Mouse (Mus musculus): ENCODE results near the gene Ppm1b. TPM values are rescaled to one million over a fixed set of nuclear protein-coding genes. Genes with fewer than 3 reads are reported as not detected.

Gene Ppm1b
- polyA plus RNA-seq, 1 experiment from 2014 or later: 95.4 TPM

- WGBS: 33% methylated on average over 6 of the region's 6 CpGs
- H3K9ac ChIP-seq: peak overlapping the region; percentile 98
These were observed 2.6 kb downstream of the Ppm1b start for GRCm38 (mm10) chr17:84958986-84959664.

DNA sequence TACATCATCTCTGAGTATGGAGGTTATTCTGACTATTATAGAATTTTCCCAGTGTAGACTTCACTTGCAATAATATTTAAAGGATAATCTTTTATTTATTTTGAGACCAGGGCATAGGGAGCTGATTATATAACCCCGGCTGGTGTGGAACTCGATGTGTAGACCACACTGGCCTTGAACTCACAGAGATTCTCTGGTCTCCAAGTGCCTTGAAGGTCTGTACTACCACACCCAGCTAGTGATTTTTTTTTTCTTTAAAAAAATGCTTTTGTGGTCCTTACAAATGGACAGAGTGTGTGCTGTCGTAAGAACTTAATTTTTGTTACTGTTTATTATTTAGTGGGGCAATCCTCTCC, 3.1 kb downstream of the Ppm1b start:
- no peaks in the 10 kb centered on the region for H3K27me3 ChIP-seq
- ATAC-seq (ENCODE audit: insufficient number of reproducible peaks, insufficient read depth, low FRiP score, low TSS enrichment): no peak
- H3K27ac ChIP-seq: no peak overlapping the region
- no peak overlapping the region; the same call in 1 of the 2 replicates for H3K9ac ChIP-seq
- H3K9me3 ChIP-seq: no peaks in the 10 kb centered on the region
- 58% methylated on average over 3 of the region's 3 CpGs for WGBS
- H3K36me3 ChIP-seq: no peaks in the 10 kb centered on the region
- H3K4me2 ChIP-seq (replicated peaks): peak overlapping the region; percentile 50
- H3K4me3 ChIP-seq: peak overlapping the region; percentile 98
- peaks cover 16% of the 10 kb centered on the region for H3K4me1 ChIP-seq

More at GRCm38 (mm10) chr17:84958986-84959664, 2.6 kb downstream of the Ppm1b start:
- H3K9me3 ChIP-seq: no peaks in the 10 kb centered on the region
- ATAC-seq (ENCODE audit: insufficient number of reproducible peaks, insufficient read depth, low FRiP score, low TSS enrichment): no peak
- no peaks in the 10 kb centered on the region for H3K36me3 ChIP-seq
- H3K4me1 ChIP-seq: peaks cover 16% of the 10 kb centered on the region
- no peaks in the 10 kb centered on the region for H3K27me3 ChIP-seq
- H3K27ac ChIP-seq: no peak overlapping the region
- H3K4me2 ChIP-seq (replicated peaks): peak overlapping the region; percentile 50
- peak overlapping the region; percentile 98 for H3K4me3 ChIP-seq

DNA sequence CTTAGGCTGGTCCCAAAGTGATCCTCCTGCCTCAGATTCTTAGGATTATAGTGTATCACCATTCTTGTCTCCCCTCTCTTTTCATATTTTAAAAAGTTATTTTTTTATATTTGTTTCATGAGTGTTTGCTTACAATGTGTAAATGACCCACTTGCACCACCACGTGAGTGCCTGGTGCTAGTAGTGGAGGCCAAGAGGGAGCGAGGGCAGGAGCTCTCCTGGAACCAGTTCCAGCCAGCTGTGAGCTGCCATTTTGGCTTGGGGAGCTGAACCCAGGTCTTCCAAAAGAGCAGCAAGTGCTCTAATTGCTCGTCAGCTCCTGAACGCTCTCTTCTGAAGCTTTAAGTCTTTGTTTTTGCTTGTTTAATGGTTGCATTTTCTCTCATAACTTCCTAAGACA, 3.6 kb downstream of the Ppm1b start:
- no peak overlapping the region for H3K9ac ChIP-seq
- peaks cover 16% of the 10 kb centered on the region for H3K4me1 ChIP-seq
- H3K27ac ChIP-seq: no peak overlapping the region
- H3K36me3 ChIP-seq: no peaks in the 10 kb centered on the region
- 72% methylated on average over 4 of the region's 4 CpGs for WGBS
- no peak for ATAC-seq (ENCODE audit: insufficient number of reproducible peaks, insufficient read depth, low FRiP score, low TSS enrichment)
- H3K4me2 ChIP-seq (replicated peaks): peak overlapping the region; percentile 50
- no peaks in the 10 kb centered on the region for H3K27me3 ChIP-seq
- 0 out of 2 replicates have a peak overlapping the region, but pooled peaks have one; percentile 1 for H3K4me3 ChIP-seq
- H3K9me3 ChIP-seq: no peaks in the 10 kb centered on the region

- Histone ChIP-seq H3K4me2 (replicated peaks) (no peak overlapping the region), H3K27me3 (no peaks in the 10 kb centered on the region), H3K27ac (no peak overlapping the region), H3K9ac (no peak overlapping the region), H3K9me3 (no peaks in the 10 kb centered on the region), H3K4me1 (peaks cover 16% of the 10 kb centered on the region), H3K36me3 (no peaks in the 10 kb centered on the region), H3K4me3 (no peak overlapping the region)
- ATAC-seq (ENCODE audit: insufficient number of reproducible peaks, insufficient read depth, low FRiP score, low TSS enrichment): no peak
- WGBS: 79% methylated on average over 4 of the region's 4 CpGs
These were observed 5.5 kb downstream of the Ppm1b start for GRCm38 (mm10) chr17:84962046-84962445.

- WGBS: 80% methylated on average over 6 of the region's 6 CpGs
- Histone ChIP-seq H3K9me3 (no peaks in the 10 kb centered on the region), H3K4me2 (replicated peaks) (no peak overlapping the region), H3K27me3 (no peaks in the 10 kb centered on the region), H3K9ac (no peak overlapping the region), H3K36me3 (no peaks in the 10 kb centered on the region), H3K27ac (no peak overlapping the region), H3K4me3 (no peak overlapping the region), H3K4me1 (peaks cover 16% of the 10 kb centered on the region)
- ATAC-seq (ENCODE audit: insufficient number of reproducible peaks, insufficient read depth, low FRiP score, low TSS enrichment): no peak
These were observed 7.1 kb downstream of the Ppm1b start for GRCm38 (mm10) chr17:84963651-84964050.

DNA sequence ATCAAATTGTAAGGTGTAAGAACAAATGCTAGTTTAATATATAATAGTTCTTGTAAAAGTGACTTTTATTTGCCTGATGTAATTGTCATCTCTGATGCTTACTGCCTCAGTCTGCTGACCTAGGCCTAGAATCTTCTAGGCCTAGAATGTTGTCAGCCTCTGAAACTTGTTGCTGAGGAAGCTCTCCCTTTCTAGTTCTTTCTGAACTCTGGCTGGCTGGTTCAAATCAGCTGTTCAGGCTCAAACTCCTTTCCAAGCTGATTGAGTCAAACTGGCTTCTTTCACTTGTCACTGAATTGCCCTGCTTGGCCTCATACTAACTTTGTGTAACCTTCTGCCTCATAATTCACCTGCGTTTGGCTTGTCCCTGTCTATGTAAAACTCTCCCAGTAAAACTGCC, 9.7 kb downstream of the Ppm1b start:
- H3K27me3 ChIP-seq: no peaks in the 10 kb centered on the region
- no peak for ATAC-seq (ENCODE audit: insufficient number of reproducible peaks, insufficient read depth, low FRiP score, low TSS enrichment)
- H3K9ac ChIP-seq: no peak overlapping the region
- no peaks in the 10 kb centered on the region for H3K36me3 ChIP-seq
- no peak overlapping the region for H3K27ac ChIP-seq
- H3K4me2 ChIP-seq (replicated peaks): no peak overlapping the region
- WGBS: 95% methylated on average over 1 of the region's 1 CpGs
- H3K4me1 ChIP-seq: 0 out of 2 replicates have a peak, but pooled peaks cover 5% of the 10 kb centered on the region
- no peak overlapping the region for H3K4me3 ChIP-seq
- H3K9me3 ChIP-seq: no peaks in the 10 kb centered on the region

DNA sequence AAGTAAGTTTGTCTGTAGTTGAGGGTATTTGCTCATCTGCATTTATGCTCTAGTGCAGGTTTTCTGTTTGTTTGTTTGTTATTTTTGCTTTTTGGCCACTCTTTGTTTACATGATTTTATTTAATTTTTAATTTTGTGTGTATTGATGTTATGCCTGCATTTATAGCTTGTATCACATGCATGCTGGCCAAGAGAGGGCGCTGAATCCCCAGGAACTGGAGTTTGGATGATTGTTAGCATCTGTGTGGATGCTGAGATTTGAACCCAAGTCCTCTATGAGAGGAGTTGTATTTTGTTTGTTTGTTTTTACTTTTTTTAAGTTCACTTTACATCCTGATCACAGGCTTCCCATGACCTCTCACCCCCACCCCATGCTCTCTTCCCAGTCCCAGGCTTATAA, 10.5 kb downstream of the Ppm1b start:
- WGBS: 71% methylated on average over 1 of the region's 1 CpGs
- no peak for ATAC-seq (ENCODE audit: insufficient number of reproducible peaks, insufficient read depth, low FRiP score, low TSS enrichment)
- Histone ChIP-seq H3K4me1 (0 out of 2 replicates have a peak, but pooled peaks cover 5% of the 10 kb centered on the region), H3K9me3 (no peaks in the 10 kb centered on the region), H3K9ac (no peak overlapping the region), H3K4me2 (replicated peaks) (no peak overlapping the region), H3K36me3 (no peaks in the 10 kb centered on the region), H3K27ac (no peak overlapping the region), H3K27me3 (no peaks in the 10 kb centered on the region), H3K4me3 (no peak overlapping the region)

GRCm38 (mm10) chr17:84969916-84970315, 13.4 kb downstream of the Ppm1b start:
- Histone ChIP-seq H3K9ac (no peak overlapping the region), H3K9me3 (no peaks in the 10 kb centered on the region), H3K27me3 (no peaks in the 10 kb centered on the region), H3K27ac (no peak overlapping the region), H3K4me3 (no peak overlapping the region), H3K4me1 (0 out of 2 replicates have a peak, but pooled peaks cover 5% of the 10 kb centered on the region), H3K36me3 (no peaks in the 10 kb centered on the region), H3K4me2 (replicated peaks) (no peak overlapping the region)
- ATAC-seq (ENCODE audit: insufficient number of reproducible peaks, insufficient read depth, low FRiP score, low TSS enrichment): no peak
- WGBS: 69% methylated on average over 8 of the region's 8 CpGs

- WGBS: 94% methylated on average over 1 of the region's 1 CpGs
- peaks cover 4% of the 10 kb centered on the region; the same call in 1 of the 2 replicates for H3K36me3 ChIP-seq
These were observed 25.2 kb downstream of the Ppm1b start for GRCm38 (mm10) chr17:84981721-84982120.

GRCm38 (mm10) chr17:84982735-84983134, 26.2 kb downstream of the Ppm1b start:
- Histone ChIP-seq H3K9me3 (0 out of 2 replicates have a peak, but pooled peaks cover 3% of the 10 kb centered on the region), H3K4me2 (replicated peaks) (no peak overlapping the region), H3K4me1 (0 out of 2 replicates have a peak, but pooled peaks cover 16% of the 10 kb centered on the region), H3K36me3 (no peaks in the 10 kb centered on the region; the same call in 1 of the 2 replicates), H3K4me3 (no peak overlapping the region), H3K27me3 (no peaks in the 10 kb centered on the region), H3K9ac (no peak overlapping the region), H3K27ac (no peak overlapping the region)
- ATAC-seq (ENCODE audit: insufficient number of reproducible peaks, insufficient read depth, low FRiP score, low TSS enrichment): no peak
- WGBS: 75% methylated on average over 2 of the region's 2 CpGs

More at GRCm38 (mm10) chr17:84981721-84982120, 25.2 kb downstream of the Ppm1b start:
- no peak overlapping the region for H3K9ac ChIP-seq
- no peak for ATAC-seq (ENCODE audit: insufficient number of reproducible peaks, insufficient read depth, low FRiP score, low TSS enrichment)
- H3K4me2 ChIP-seq (replicated peaks): no peak overlapping the region
- no peak overlapping the region for H3K4me3 ChIP-seq
- 0 out of 2 replicates have a peak, but pooled peaks cover 16% of the 10 kb centered on the region for H3K4me1 ChIP-seq
- 0 out of 2 replicates have a peak, but pooled peaks cover 3% of the 10 kb centered on the region for H3K9me3 ChIP-seq
- H3K27ac ChIP-seq: no peak overlapping the region
- no peaks in the 10 kb centered on the region for H3K27me3 ChIP-seq

DNA sequence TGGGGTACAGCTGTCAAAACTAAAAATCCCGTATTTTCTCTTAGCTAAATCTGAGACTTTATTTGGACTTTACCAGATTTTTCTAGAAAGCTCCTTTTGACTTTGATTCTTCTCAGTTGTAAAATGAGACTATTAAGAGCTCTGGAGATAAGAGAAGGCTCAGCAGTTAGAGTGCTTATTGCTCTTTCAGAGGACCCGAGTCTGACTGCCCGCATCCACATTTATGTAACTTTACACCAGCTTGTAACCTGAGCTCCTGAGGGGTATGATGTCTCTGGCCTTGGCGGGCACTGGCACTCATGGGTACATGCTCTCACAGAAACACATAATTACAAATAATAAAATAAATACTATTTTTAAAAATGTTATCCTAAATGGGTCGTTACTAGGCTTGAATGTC, 29.8 kb downstream of the Ppm1b start:
- Histone ChIP-seq H3K36me3 (no peaks in the 10 kb centered on the region; the same call in 1 of the 2 replicates), H3K4me2 (replicated peaks) (no peak overlapping the region)
- 36% methylated on average over 5 of the region's 5 CpGs for WGBS

DNA sequence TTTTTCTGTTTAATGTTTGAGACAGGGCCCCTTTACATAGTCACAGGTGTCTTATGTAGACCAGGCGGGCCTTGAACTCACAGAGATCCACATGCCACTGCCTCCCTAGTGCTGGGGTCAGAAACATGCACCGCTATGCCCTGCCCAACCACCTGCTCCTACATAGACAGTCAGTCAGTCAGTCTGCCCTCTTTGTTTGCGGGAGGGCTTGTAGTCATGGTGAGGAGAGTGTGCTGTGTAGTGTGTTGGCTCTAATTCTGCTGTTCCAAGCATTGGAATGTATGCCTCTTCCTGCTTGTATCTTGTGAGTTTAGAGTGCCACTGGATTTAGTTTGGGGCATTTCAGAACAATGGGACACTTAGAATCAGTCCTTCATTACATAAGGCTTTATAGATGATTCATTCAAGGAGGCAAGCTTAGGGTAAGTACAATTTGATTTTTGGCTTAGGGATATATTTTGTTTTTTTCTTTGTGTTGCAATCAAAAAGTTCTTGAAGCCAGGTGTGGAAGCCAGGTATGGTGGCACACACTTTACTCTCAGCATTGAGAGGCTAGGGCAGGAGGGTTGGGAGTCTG, 31.4 kb downstream of the Ppm1b start:
- no peak overlapping the region for H3K9ac ChIP-seq
- no peak overlapping the region for H3K27ac ChIP-seq
- no peak overlapping the region for H3K4me2 ChIP-seq (replicated peaks)
- H3K36me3 ChIP-seq: no peaks in the 10 kb centered on the region; the same call in 1 of the 2 replicates
- no peaks in the 10 kb centered on the region for H3K27me3 ChIP-seq
- 89% methylated on average over 3 of the region's 3 CpGs for WGBS
- no peak for ATAC-seq (ENCODE audit: insufficient number of reproducible peaks, insufficient read depth, low FRiP score, low TSS enrichment)
- no peaks in the 10 kb centered on the region for H3K9me3 ChIP-seq
- H3K4me1 ChIP-seq: 0 out of 2 replicates have a peak, but pooled peaks cover 9% of the 10 kb centered on the region
- no peak overlapping the region for H3K4me3 ChIP-seq

More for the DNA sequence above, 29.8 kb downstream of the Ppm1b start:
- no peaks in the 10 kb centered on the region for H3K9me3 ChIP-seq
- H3K27ac ChIP-seq: no peak overlapping the region
- no peaks in the 10 kb centered on the region for H3K27me3 ChIP-seq
- H3K9ac ChIP-seq: no peak overlapping the region
- H3K4me1 ChIP-seq: 0 out of 2 replicates have a peak, but pooled peaks cover 11% of the 10 kb centered on the region
- no peak overlapping the region for H3K4me3 ChIP-seq
- no peak for ATAC-seq (ENCODE audit: insufficient number of reproducible peaks, insufficient read depth, low FRiP score, low TSS enrichment)

All from embryonic facial prominence, embryonic 12.5 days (tissue).